Mouse (Mus musculus) intestine, embryonic 15.5 days (tissue): ENCODE results near the gene Hsf2. TPM values are rescaled to one million over a fixed set of nuclear protein-coding genes. Genes with fewer than 3 reads are reported as not detected.

Experiments
- ATAC-seq: fragments of 200-750 bp; cut with Nextera tagmentation; 2 replicates; pipeline ENCODE4 v1.8.0; 2017; ENCODE audit warnings: moderate TSS enrichment, moderate library complexity
- H3K27ac ChIP-seq: fragments of 300-500 bp; sonication (generic); 2 replicates; pipeline ENCODE4 v1.5.1; 2015; ENCODE audit warnings: mild to moderate bottlenecking, inconsistent platforms
- H3K27me3 ChIP-seq: fragments of 300-500 bp; sonication (generic); replicated peaks from 2 replicates; pipeline ENCODE4 v1.6.1; 2015; ENCODE audit warnings: inconsistent platforms
- H3K36me3 ChIP-seq: fragments of 300-500 bp; sonication (generic); 2 replicates; pipeline ENCODE4 v1.6.1; 2015; ENCODE audit warnings: inconsistent platforms
- H3K4me1 ChIP-seq: fragments of 300-500 bp; sonication (generic); replicated peaks from 2 replicates; pipeline ENCODE4 v1.6.1; 2015; ENCODE audit warnings: inconsistent platforms
- H3K4me2 ChIP-seq: fragments of 300-500 bp; sonication (generic); replicated peaks from 2 replicates; pipeline ENCODE4 v1.6.1; 2015; ENCODE audit warnings: mild to moderate bottlenecking, inconsistent platforms
- H3K4me3 ChIP-seq: fragments of 300-500 bp; sonication (generic); replicated peaks from 2 replicates; pipeline ENCODE4 v1.5.1; 2015; ENCODE audit warnings: inconsistent platforms
- H3K9ac ChIP-seq: fragments of 300-500 bp; sonication (generic); 2 replicates; pipeline ENCODE4 v1.6.1; 2015; ENCODE audit warnings: inconsistent platforms
- H3K9me3 ChIP-seq: fragments of 300-500 bp; sonication (generic); 2 replicates; pipeline ENCODE4 v1.6.1; 2016; ENCODE audit warnings: inconsistent platforms
- WGBS: fragments of 180-500 bp; shearing (Covaris S2); methylation state at CpG from one replicate; pipeline ENCODE4 v1.1.7; 2015; 5-methylcytosine and 5-hydroxymethylcytosine counted together
- polyA plus RNA-seq: library from polyadenylated mRNA; unstranded; fragments of >200 nt; fragmentation: Nextera tagmentation; extraction: Ambion mirVana; gene quantifications from 2 replicates; pipeline ENCODE4 v1.2.1, GENCODE M21; 2015

Hsf2 gene
- polyA plus RNA-seq, 1 experiment from 2014 or later: 22.4 TPM

DNA sequence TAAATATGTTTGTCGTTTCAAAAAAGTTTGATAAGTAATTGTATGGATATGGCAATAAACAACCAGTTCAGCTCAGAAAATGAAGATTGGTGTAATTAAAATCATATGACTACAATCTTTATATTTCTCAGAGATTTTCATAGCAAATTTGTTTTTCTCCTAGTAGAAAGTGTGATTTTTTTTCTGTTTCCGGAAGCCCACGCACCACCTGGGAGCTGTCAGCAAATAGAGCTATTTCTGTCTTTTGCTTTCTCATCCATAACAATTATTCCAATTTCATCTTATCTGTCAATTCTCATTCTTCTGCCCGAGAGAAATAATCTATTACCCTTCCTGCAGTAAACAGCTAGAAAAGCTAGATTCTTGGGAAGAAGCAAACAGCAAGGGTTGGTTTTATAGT lies 63.4 kb downstream of the Hsf2 start:
- no peak overlapping the region for H3K4me2 ChIP-seq
- WGBS: 81% methylated on average over 4 of the region's 4 CpGs
- H3K27ac ChIP-seq: no peak overlapping the region
- no peaks in the 10 kb centered on the region for H3K36me3 ChIP-seq
- H3K4me3 ChIP-seq: no peak overlapping the region
- H3K4me1 ChIP-seq: no peaks in the 10 kb centered on the region
- no peak for ATAC-seq
- no peaks in the 10 kb centered on the region for H3K9me3 ChIP-seq
- no peaks in the 10 kb centered on the region for H3K27me3 ChIP-seq
- H3K9ac ChIP-seq: no peak overlapping the region

DNA sequence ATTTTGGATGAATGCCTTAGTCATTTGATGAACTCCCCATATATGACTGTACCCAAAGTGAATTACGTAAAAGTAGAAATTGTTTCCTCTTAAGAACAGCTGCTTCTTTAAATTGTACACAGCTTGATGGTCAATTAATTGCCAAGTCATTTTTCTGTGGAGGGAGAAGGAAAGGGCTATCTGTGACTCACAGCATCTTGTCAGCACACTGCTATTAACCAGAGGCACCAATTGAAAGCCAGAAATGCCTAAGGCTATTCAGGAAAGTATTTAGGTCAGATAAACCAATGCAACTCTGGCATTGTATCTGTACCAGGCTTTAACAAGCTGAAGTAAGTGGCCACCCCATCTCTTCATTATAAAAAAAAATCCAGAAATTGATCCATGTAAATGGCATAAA lies 67.5 kb downstream of the Hsf2 start:
- Histone ChIP-seq H3K4me2 (no peak overlapping the region), H3K36me3 (no peaks in the 10 kb centered on the region), H3K4me1 (no peaks in the 10 kb centered on the region), H3K4me3 (no peak overlapping the region), H3K9me3 (no peaks in the 10 kb centered on the region), H3K27ac (no peak overlapping the region), H3K27me3 (no peaks in the 10 kb centered on the region), H3K9ac (no peak overlapping the region)
- WGBS: 81% methylated on average over 1 of the region's 1 CpGs
- ATAC-seq: no peak

DNA sequence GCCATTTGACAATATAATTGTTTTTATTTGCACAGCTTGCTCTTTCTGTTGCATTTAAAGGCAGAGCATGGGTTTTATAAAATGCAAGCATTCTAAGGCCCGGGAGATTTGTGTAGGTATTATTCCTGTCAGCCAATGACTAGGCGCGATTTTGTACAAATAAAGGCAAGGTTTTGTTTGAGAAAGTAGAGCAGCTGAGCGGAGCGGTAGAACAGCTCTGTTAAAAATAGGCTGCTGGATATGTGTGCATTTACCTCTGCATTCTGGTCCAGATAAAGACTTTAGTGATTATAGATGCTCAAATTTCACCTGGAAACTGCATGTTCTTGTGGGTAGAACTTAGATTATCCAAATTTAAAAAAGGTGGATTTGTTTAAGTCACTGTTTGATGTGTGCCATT lies 71.4 kb downstream of the Hsf2 start:
- no peak overlapping the region for H3K4me3 ChIP-seq
- H3K4me2 ChIP-seq: no peak overlapping the region
- H3K27ac ChIP-seq: no peak overlapping the region
- no peaks in the 10 kb centered on the region for H3K27me3 ChIP-seq
- no peaks in the 10 kb centered on the region for H3K9me3 ChIP-seq
- no peak for ATAC-seq
- WGBS: 67% methylated on average over 5 of the region's 5 CpGs
- no peaks in the 10 kb centered on the region for H3K4me1 ChIP-seq
- H3K36me3 ChIP-seq: no peaks in the 10 kb centered on the region
- H3K9ac ChIP-seq: no peak overlapping the region

Other genes with a start within 250 kb of the Hsf2 start
- gene Serinc1, start 46.1 kb downstream of the Hsf2 start, polyA plus RNA-seq: 111 and 127 TPM in 2 replicates
- gene Pkib, start 145.6 kb downstream of the Hsf2 start, polyA plus RNA-seq: 1.8 and 1.9 TPM in 2 replicates